Mouse (Mus musculus) splenic B cell, adult 2 months (primary cell): ENCODE measurements at regions not wholly inside any gene's neighbourhood (a gene's known extent, or its start where the extent isn't known, plus 50 kb on each side); places are given as distances from the start of the nearest gene placed in this dataset.

Experiments
- DNase-seq: peaks from one replicate; pipeline ENCODE4 v3.0.0-alpha.2; 2011; ENCODE audit warnings: low read depth, low spot score
- H3K27me3 ChIP-seq: 2 replicates; pipeline ENCODE4 v1.6.1; 2012; ENCODE audit warnings: mild to moderate bottlenecking, low read length, moderate library complexity, mixed read lengths; ENCODE audit not compliant: control insufficient read depth, poor library complexity, insufficient read depth, severe bottlenecking
- H3K36me3 ChIP-seq: 2 replicates; pipeline ENCODE4 v1.6.1; 2012; ENCODE audit warnings: mild to moderate bottlenecking, low read length, moderate library complexity, mixed read lengths; ENCODE audit not compliant: control insufficient read depth, poor library complexity, insufficient read depth, severe bottlenecking

GRCm38 (mm10) chr3:51091478-51091877 is 132.8 kb upstream of the Noct start:
- DNase-seq = no peak
- Histone ChIP-seq H3K27me3 (no peaks in the 10 kb centered on the region), H3K36me3 (no peaks in the 10 kb centered on the region)

GRCm38 (mm10) chr3:51092079-51093028 is 131.9 kb upstream of the Noct start:
- no peak for DNase-seq
- no peaks in the 10 kb centered on the region for H3K36me3 ChIP-seq
- no peaks in the 10 kb centered on the region for H3K27me3 ChIP-seq

GRCm38 (mm10) chr3:51095847-51096447 is 128.3 kb upstream of the Noct start:
- DNase-seq = no peak
- Histone ChIP-seq H3K36me3 (no peaks in the 10 kb centered on the region), H3K27me3 (no peaks in the 10 kb centered on the region)

- Histone ChIP-seq H3K36me3 (no peaks in the 10 kb centered on the region), H3K27me3 (no peaks in the 10 kb centered on the region)
- no peak for DNase-seq
Measured at GRCm38 (mm10) chr3:51096545-51096944, 127.7 kb upstream of the Noct start.

GRCm38 (mm10) chr3:51097362-51097761 is 126.9 kb upstream of the Noct start:
- no peak for DNase-seq
- no peaks in the 10 kb centered on the region for H3K27me3 ChIP-seq
- H3K36me3 ChIP-seq = no peaks in the 10 kb centered on the region

GRCm38 (mm10) chr3:51099966-51100365 is 124.3 kb upstream of the Noct start:
- H3K27me3 ChIP-seq = no peaks in the 10 kb centered on the region
- DNase-seq = no peak
- no peaks in the 10 kb centered on the region for H3K36me3 ChIP-seq

- no peak for DNase-seq
- Histone ChIP-seq H3K36me3 (no peaks in the 10 kb centered on the region), H3K27me3 (no peaks in the 10 kb centered on the region)
Measured at GRCm38 (mm10) chr3:51108639-51109202, 115.5 kb upstream of the Noct start.

GRCm38 (mm10) chr3:51111241-51111640 is 113.0 kb upstream of the Noct start:
- Histone ChIP-seq H3K36me3 (no peaks in the 10 kb centered on the region), H3K27me3 (no peaks in the 10 kb centered on the region)
- no peak for DNase-seq

- H3K36me3 ChIP-seq = no peaks in the 10 kb centered on the region
- DNase-seq = no peak
- H3K27me3 ChIP-seq = no peaks in the 10 kb centered on the region
Measured at GRCm38 (mm10) chr3:51112351-51112750, 111.9 kb upstream of the Noct start.

- no peaks in the 10 kb centered on the region for H3K36me3 ChIP-seq
Measured at GRCm38 (mm10) chr3:51115921-51116320, 108.3 kb upstream of the Noct start.

GRCm38 (mm10) chr3:51118706-51119105 is 105.5 kb upstream of the Noct start:
- Histone ChIP-seq H3K27me3 (no peaks in the 10 kb centered on the region), H3K36me3 (no peaks in the 10 kb centered on the region)
- no peak for DNase-seq

More at GRCm38 (mm10) chr3:51115921-51116320, 108.3 kb upstream of the Noct start:
- no peaks in the 10 kb centered on the region for H3K27me3 ChIP-seq
- no peak for DNase-seq

- DNase-seq = no peak
- no peaks in the 10 kb centered on the region for H3K36me3 ChIP-seq
- no peaks in the 10 kb centered on the region for H3K27me3 ChIP-seq
Measured at GRCm38 (mm10) chr3:51120522-51120921, 103.7 kb upstream of the Noct start.

GRCm38 (mm10) chr3:51121703-51122540 is 102.3 kb upstream of the Noct start:
- Histone ChIP-seq H3K27me3 (no peaks in the 10 kb centered on the region), H3K36me3 (no peaks in the 10 kb centered on the region)
- peak; percentile 60 for DNase-seq

- no peaks in the 10 kb centered on the region for H3K27me3 ChIP-seq
- no peak for DNase-seq
- no peaks in the 10 kb centered on the region for H3K36me3 ChIP-seq
Measured at GRCm38 (mm10) chr3:51122541-51122935, 101.7 kb upstream of the Noct start.
